Mouse (Mus musculus): ENCODE measurements around the gene Asphd2. TPM values are rescaled to one million over a fixed set of nuclear protein-coding genes. Genes with fewer than 3 reads are reported as not detected.

The Asphd2 gene
- polyA plus RNA-seq, 1 experiment from 2014 or later: 124 TPM

GRCm38 (mm10) chr5:112411514-112412335 lies 17.1 kb upstream of the Asphd2 start:
- Histone ChIP-seq H3K4me2 (peak overlapping the region; percentile 21), H3K36me3 (replicated peaks) (no peaks in the 10 kb centered on the region), H3K27me3 (replicated peaks) (no peaks in the 10 kb centered on the region), H3K4me3 (no peak overlapping the region), H3K9ac (no peak overlapping the region), H3K4me1 (peaks cover 46% of the 10 kb centered on the region), H3K9me3 (no peaks in the 10 kb centered on the region), H3K27ac (peak overlapping the region; percentile 86)
- ATAC-seq (replicated peaks): peak; percentile 79
- 12% methylated on average over 19 of the region's 19 CpGs for WGBS

- H3K4me2 ChIP-seq: peak overlapping the region; percentile 21
- 11% methylated on average over 11 of the region's 11 CpGs for WGBS
- no peaks in the 10 kb centered on the region for H3K27me3 ChIP-seq (replicated peaks)
- no peaks in the 10 kb centered on the region for H3K9me3 ChIP-seq
- H3K9ac ChIP-seq: no peak overlapping the region
- peaks cover 40% of the 10 kb centered on the region for H3K4me1 ChIP-seq
- ATAC-seq (replicated peaks): peak; percentile 32; the same call in 1 of the 2 replicates
- H3K36me3 ChIP-seq (replicated peaks): no peaks in the 10 kb centered on the region
- peak overlapping the region; percentile 86 for H3K27ac ChIP-seq
- no peak overlapping the region for H3K4me3 ChIP-seq
These were observed 16.4 kb upstream of the Asphd2 start for GRCm38 (mm10) chr5:112411072-112411471.

GRCm38 (mm10) chr5:112409274-112409673 lies 14.6 kb upstream of the Asphd2 start:
- Histone ChIP-seq H3K36me3 (replicated peaks) (no peaks in the 10 kb centered on the region), H3K27ac (peak overlapping the region; percentile 86), H3K9me3 (no peaks in the 10 kb centered on the region), H3K4me2 (no peak overlapping the region), H3K4me1 (peaks cover 35% of the 10 kb centered on the region), H3K9ac (no peak overlapping the region), H3K27me3 (replicated peaks) (no peaks in the 10 kb centered on the region), H3K4me3 (no peak overlapping the region)
- 48% methylated on average over 5 of the region's 5 CpGs for WGBS
- ATAC-seq (replicated peaks): no peak

- no peak for ATAC-seq (replicated peaks)
- Histone ChIP-seq H3K27ac (no peak overlapping the region), H3K36me3 (replicated peaks) (no peaks in the 10 kb centered on the region), H3K27me3 (replicated peaks) (no peaks in the 10 kb centered on the region), H3K4me2 (no peak overlapping the region), H3K9ac (no peak overlapping the region), H3K4me1 (peaks cover 17% of the 10 kb centered on the region), H3K4me3 (no peak overlapping the region), H3K9me3 (no peaks in the 10 kb centered on the region)
- whole genome bisulfite sequencing: 63% methylated on average over 3 of the region's 3 CpGs
These were observed 11.4 kb upstream of the Asphd2 start for GRCm38 (mm10) chr5:112406017-112406416.

GRCm38 (mm10) chr5:112402437-112402836 lies 7.8 kb upstream of the Asphd2 start:
- Histone ChIP-seq H3K4me3 (no peak overlapping the region), H3K27ac (no peak overlapping the region), H3K9me3 (no peaks in the 10 kb centered on the region), H3K9ac (no peak overlapping the region), H3K4me2 (no peak overlapping the region), H3K36me3 (replicated peaks) (no peaks in the 10 kb centered on the region), H3K4me1 (no peaks in the 10 kb centered on the region), H3K27me3 (replicated peaks) (no peaks in the 10 kb centered on the region)
- 64% methylated on average over 3 of the region's 3 CpGs for WGBS
- no peak for ATAC-seq (replicated peaks)

- no peaks in the 10 kb centered on the region for H3K9me3 ChIP-seq
- no peak overlapping the region for H3K4me3 ChIP-seq
- H3K27ac ChIP-seq: no peak overlapping the region
- H3K4me2 ChIP-seq: no peak overlapping the region
- H3K27me3 ChIP-seq (replicated peaks): 0 out of 2 replicates have a peak, but pooled peaks cover 2% of the 10 kb centered on the region
- no peak for ATAC-seq (replicated peaks)
- no peak overlapping the region for H3K9ac ChIP-seq
- 57% methylated on average over 10 of the region's 10 CpGs for WGBS
- H3K4me1 ChIP-seq: peaks cover 5% of the 10 kb centered on the region
- no peaks in the 10 kb centered on the region for H3K36me3 ChIP-seq (replicated peaks)
These were observed 4.6 kb upstream of the Asphd2 start for GRCm38 (mm10) chr5:112399284-112399683.

GRCm38 (mm10) chr5:112396066-112396465 lies 1.4 kb upstream of the Asphd2 start:
- no peak for ATAC-seq (replicated peaks)
- no peaks in the 10 kb centered on the region for H3K9me3 ChIP-seq
- 0 out of 2 replicates have a peak, but pooled peaks cover 2% of the 10 kb centered on the region for H3K27me3 ChIP-seq (replicated peaks)
- 61% methylated on average over 18 of the region's 18 CpGs for WGBS
- H3K27ac ChIP-seq: peak overlapping the region; percentile 49
- no peak overlapping the region for H3K9ac ChIP-seq
- peaks cover 35% of the 10 kb centered on the region for H3K4me1 ChIP-seq
- H3K4me2 ChIP-seq: no peak overlapping the region
- no peak overlapping the region for H3K4me3 ChIP-seq
- peaks cover 4% of the 10 kb centered on the region; the same call in 1 of the 2 replicates for H3K36me3 ChIP-seq (replicated peaks)

GRCm38 (mm10) chr5:112394415-112394763 lies 277 bp downstream of the Asphd2 start:
- ATAC-seq (replicated peaks): peak; percentile 81
- Histone ChIP-seq H3K36me3 (replicated peaks) (peaks cover 8% of the 10 kb centered on the region; the same call in 1 of the 2 replicates), H3K4me2 (peak overlapping the region; percentile 73), H3K27me3 (replicated peaks) (0 out of 2 replicates have a peak, but pooled peaks cover 2% of the 10 kb centered on the region), H3K9me3 (no peaks in the 10 kb centered on the region), H3K27ac (peak overlapping the region; percentile 92), H3K9ac (peak overlapping the region; percentile 65), H3K4me3 (peak overlapping the region; percentile 54), H3K4me1 (peaks cover 50% of the 10 kb centered on the region)
- 2% methylated on average over 27 of the region's 28 CpGs for WGBS

GRCm38 (mm10) chr5:112393741-112394414 lies 788 bp downstream of the Asphd2 start:
- H3K36me3 ChIP-seq (replicated peaks): peaks cover 8% of the 10 kb centered on the region; the same call in 1 of the 2 replicates
- no peaks in the 10 kb centered on the region for H3K9me3 ChIP-seq
- ATAC-seq (replicated peaks): peak; percentile 46
- H3K9ac ChIP-seq: peak overlapping the region; percentile 65
- peak overlapping the region; percentile 73 for H3K4me2 ChIP-seq
- 6% methylated on average over 18 of the region's 18 CpGs for WGBS
- peak overlapping the region; percentile 54 for H3K4me3 ChIP-seq
- peaks cover 55% of the 10 kb centered on the region for H3K4me1 ChIP-seq
- 0 out of 2 replicates have a peak, but pooled peaks cover 2% of the 10 kb centered on the region for H3K27me3 ChIP-seq (replicated peaks)
- H3K27ac ChIP-seq: peak overlapping the region; percentile 92; the same call in 1 of the 2 replicates

- Histone ChIP-seq H3K27ac (no peak overlapping the region), H3K9me3 (no peaks in the 10 kb centered on the region), H3K4me2 (peak overlapping the region; percentile 4; the same call in 1 of the 2 replicates), H3K9ac (no peak overlapping the region), H3K36me3 (replicated peaks) (peaks cover 8% of the 10 kb centered on the region; the same call in 1 of the 2 replicates), H3K4me3 (no peak overlapping the region), H3K4me1 (peaks cover 61% of the 10 kb centered on the region), H3K27me3 (replicated peaks) (0 out of 2 replicates have a peak, but pooled peaks cover under 1% of the 10 kb centered on the region)
- ATAC-seq (replicated peaks): no peak
- whole genome bisulfite sequencing: 69% methylated on average over 27 of the region's 27 CpGs
These were observed 2.9 kb downstream of the Asphd2 start for GRCm38 (mm10) chr5:112391676-112392323.

- Histone ChIP-seq H3K9ac (no peak overlapping the region), H3K27ac (no peak overlapping the region), H3K36me3 (replicated peaks) (peaks cover 13% of the 10 kb centered on the region; the same call in 1 of the 2 replicates), H3K4me2 (peak overlapping the region; percentile 21; the same call in 1 of the 2 replicates), H3K27me3 (replicated peaks) (no peaks in the 10 kb centered on the region), H3K4me1 (peaks cover 61% of the 10 kb centered on the region), H3K4me3 (no peak overlapping the region), H3K9me3 (no peaks in the 10 kb centered on the region)
- no peak for ATAC-seq (replicated peaks)
- WGBS: 65% methylated on average over 16 of the region's 16 CpGs
These were observed 3.7 kb downstream of the Asphd2 start for GRCm38 (mm10) chr5:112391002-112391401.

- Histone ChIP-seq H3K27me3 (replicated peaks) (no peaks in the 10 kb centered on the region), H3K9ac (no peak overlapping the region), H3K9me3 (no peaks in the 10 kb centered on the region), H3K36me3 (replicated peaks) (peaks cover 30% of the 10 kb centered on the region), H3K4me1 (peaks cover 56% of the 10 kb centered on the region), H3K27ac (no peak overlapping the region), H3K4me2 (peak overlapping the region; percentile 28), H3K4me3 (no peak overlapping the region)
- ATAC-seq (replicated peaks): no peak
- WGBS: 78% methylated on average over 9 of the region's 9 CpGs
These were observed 5.3 kb downstream of the Asphd2 start for GRCm38 (mm10) chr5:112389352-112389751.

Data from midbrain, embryonic 15.5 days (tissue).